Mouse (Mus musculus) MEL (cell line): Measurements from ENCODE around the gene Cdc5l. TPM values are rescaled to one million over a fixed set of nuclear protein-coding genes. Genes with fewer than 3 reads are reported as not detected.

Experiments
- DNase-seq: peaks from one replicate; pipeline ENCODE4 v3.0.0; 2011; ENCODE audit warnings: low read depth, low spot score
- H3K27ac ChIP-seq: 2 replicates; pipeline ENCODE4 v1.5.1; 2012; ENCODE audit warnings: low read depth, mild to moderate bottlenecking, control low read depth, low read length, moderate library complexity; ENCODE audit not compliant: control insufficient read depth
- H3K27me3 ChIP-seq, 2 experiments: fragments of 150-350 bp in 1 of 2; sonication (generic) in 1 of 2; 2 replicates each; pipeline ENCODE4 v1.6.1; 2012; ENCODE audit warnings: low read length in 2 of 2, mild to moderate bottlenecking in 2 of 2, improper control_type of control experiment in 1 of 2, moderate library complexity in 1 of 2; ENCODE audit not compliant: insufficient read depth in 2 of 2, control insufficient read depth in 1 of 2
- H3K36me3 ChIP-seq, 2 experiments: 2 replicates each; pipeline ENCODE4 v1.6.1; 2012 to 2014; ENCODE audit warnings: low read length in 2 of 2, improper control_type of control experiment in 1 of 2, inconsistent platforms in 1 of 2, mild to moderate bottlenecking in 1 of 2; ENCODE audit not compliant: insufficient read depth in 2 of 2, control insufficient read depth in 1 of 2
- H3K4me1 ChIP-seq, 2 experiments: fragments of 150-350 bp in 1 of 2; sonication (generic) in 1 of 2; 2 replicates each; pipeline ENCODE4 v1.6.1; 2012; ENCODE audit warnings: low read length in 2 of 2, improper control_type of control experiment in 1 of 2, mild to moderate bottlenecking in 1 of 2; ENCODE audit not compliant: insufficient read depth in 2 of 2, control insufficient read depth in 1 of 2
- H3K4me3 ChIP-seq, 2 experiments: fragments of 150-350 bp in 1 of 2; sonication (generic) in 1 of 2; 2 replicates each; pipeline ENCODE4 v1.5.1; 2012; ENCODE audit warnings: low read depth in 2 of 2, low read length in 2 of 2, mild to moderate bottlenecking in 2 of 2, moderate library complexity in 2 of 2, control low read depth in 1 of 2, improper control_type of control experiment in 1 of 2; ENCODE audit not compliant: control insufficient read depth in 1 of 2, insufficient read depth in 1 of 2
- H3K79me2 ChIP-seq: 2 replicates; pipeline ENCODE4 v1.6.1; 2012; ENCODE audit warnings: mild to moderate bottlenecking, low read length, moderate library complexity; ENCODE audit not compliant: control insufficient read depth, poor library complexity, insufficient read depth
- H3K9ac ChIP-seq: 2 replicates; pipeline ENCODE4 v1.6.1; 2012; ENCODE audit warnings: low read depth, mild to moderate bottlenecking, control low read depth, low read length, moderate library complexity; ENCODE audit not compliant: control insufficient read depth, poor library complexity, severe bottlenecking
- H3K9me3 ChIP-seq: fragments of 150-350 bp; sonication (generic); replicated peaks from 2 replicates; pipeline ENCODE4 v1.6.1; 2012; ENCODE audit warnings: mild to moderate bottlenecking, low read length, improper control_type of control experiment, moderate library complexity; ENCODE audit not compliant: insufficient read depth
- BHLHE40 ChIP-seq: IDR thresholded peaks from 2 replicates; pipeline ENCODE4 v1.6.1; 2012; ENCODE audit warnings: low read depth, mild to moderate bottlenecking, inconsistent platforms, low read length, improper control_type of control experiment, borderline replicate concordance
- CHD1 ChIP-seq: IDR thresholded peaks from 2 replicates; pipeline ENCODE4 v1.6.1; 2012; ENCODE audit warnings: low read depth, mild to moderate bottlenecking, inconsistent platforms, low read length, improper control_type of control experiment
- CTCF ChIP-seq, 3 experiments: IDR thresholded peaks in 2 of 3; conservative IDR thresholded peaks in 1 of 3; 2 replicates each; pipeline ENCODE4 v1.5.1; 2011 to 2012; ENCODE audit warnings: low read length in 3 of 3, low read depth in 2 of 3, mild to moderate bottlenecking in 2 of 3, improper control_type of control experiment in 1 of 3, inconsistent platforms in 1 of 3, mixed read lengths in 1 of 3, moderate library complexity in 1 of 3; ENCODE audit not compliant: control insufficient read depth in 1 of 3, insufficient read depth in 1 of 3, poor library complexity in 1 of 3, severe bottlenecking in 1 of 3
- E2F4 ChIP-seq: IDR thresholded peaks from 2 replicates; pipeline ENCODE4 v1.6.1; 2011; ENCODE audit warnings: low read depth, low read length, improper control_type of control experiment, borderline replicate concordance
- GATA1 ChIP-seq: IDR thresholded peaks from 2 replicates; pipeline ENCODE4 v1.6.1; 2011; ENCODE audit warnings: low read depth, low read length, improper control_type of control experiment
- JUND ChIP-seq: IDR thresholded peaks from 2 replicates; pipeline ENCODE4 v1.6.1; 2011; ENCODE audit warnings: low read depth, mild to moderate bottlenecking, improper control_type of control experiment, low read length
- KAT2A ChIP-seq: conservative IDR thresholded peaks from 2 replicates; pipeline ENCODE4 v1.6.1; 2012; ENCODE audit warnings: low read depth, low read length, improper control_type of control experiment, inconsistent platforms
- MAX ChIP-seq: IDR thresholded peaks from 2 replicates; pipeline ENCODE4 v1.6.1; 2011; ENCODE audit warnings: low read length, improper control_type of control experiment
- MAZ ChIP-seq: IDR thresholded peaks from 2 replicates; pipeline ENCODE4 v1.6.1; 2012; ENCODE audit warnings: low read depth, mild to moderate bottlenecking, inconsistent platforms, low read length, improper control_type of control experiment
- MYB ChIP-seq: IDR thresholded peaks from 2 replicates; pipeline ENCODE4 v1.6.1; 2011; ENCODE audit warnings: mild to moderate bottlenecking, low read depth, low read length, improper control_type of control experiment
- NELFE ChIP-seq: IDR thresholded peaks from 2 replicates; pipeline ENCODE4 v1.6.1; 2011; ENCODE audit warnings: low read depth, low read length, improper control_type of control experiment
- POLR2AphosphoS2 ChIP-seq: IDR thresholded peaks from 2 replicates; pipeline ENCODE4 v1.6.1; 2011; ENCODE audit warnings: low read length, improper control_type of control experiment
- SIN3A ChIP-seq: IDR thresholded peaks from 2 replicates; pipeline ENCODE4 v1.6.1; 2012; ENCODE audit warnings: low read length, improper control_type of control experiment, inconsistent platforms
- SMC3 ChIP-seq: IDR thresholded peaks from 2 replicates; pipeline ENCODE4 v1.6.1; 2011; ENCODE audit warnings: low read depth, low read length, improper control_type of control experiment
- USF1 ChIP-seq: IDR thresholded peaks from 2 replicates; pipeline ENCODE4 v1.6.1; 2014; ENCODE audit warnings: low read depth, mild to moderate bottlenecking, inconsistent platforms, low read length, improper control_type of control experiment, moderate library complexity
- USF2 ChIP-seq, 2 experiments: IDR thresholded peaks; 2 replicates each; pipeline ENCODE4 v1.6.1; 2011 to 2012; ENCODE audit warnings: improper control_type of control experiment in 2 of 2, low read length in 2 of 2, borderline replicate concordance in 1 of 2, inconsistent platforms in 1 of 2, low read depth in 1 of 2, mild to moderate bottlenecking in 1 of 2; ENCODE audit not compliant: insufficient read depth in 1 of 2
- polyA plus RNA-seq, 2 experiments: library from polyadenylated mRNA; stranded (reverse) in 1 of 2; unstranded in 1 of 2; fragments of >175 nt in 1 of 2; fragments of >200 nt in 1 of 2; gene quantifications; 2 replicates each; pipeline versions ENCODE4 v1.2.1 to v1.2.4; 2012; ENCODE audit warnings: low replicate concordance in 2 of 2, low read depth in 1 of 2; ENCODE audit not compliant: insufficient read length in 2 of 2, insufficient read depth in 1 of 2, missing spikeins in 1 of 2
- total RNA-seq: library from RNA; depleted of rRNA; stranded (reverse); fragments of 300-350 nt; gene quantifications from 2 replicates; pipeline ENCODE4 v1.2.3, GENCODE M21; 2012

Gene Cdc5l
- total and polyA plus RNA-seq, 3 experiments: 69.9 to 89.0 TPM; not detected in 1

DNA sequence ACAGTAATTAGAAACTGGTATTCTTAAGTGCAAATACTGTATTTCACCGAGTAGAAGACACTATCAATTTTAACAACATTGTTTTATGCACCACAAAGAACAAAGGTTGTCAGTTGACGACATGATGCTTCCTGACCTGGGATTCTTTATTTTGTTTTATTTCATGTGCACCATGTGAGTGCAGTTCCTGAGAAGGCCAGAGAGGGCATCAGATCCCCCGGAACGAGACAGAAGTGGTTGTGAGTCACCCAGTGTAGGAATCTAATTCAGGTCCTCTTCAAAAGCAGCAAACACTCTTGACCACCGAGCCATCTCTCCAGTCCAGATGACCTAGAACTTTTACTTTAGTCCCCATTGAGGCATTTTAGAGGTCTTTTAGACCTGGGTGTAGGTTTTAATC is 34.8 kb upstream of the Cdc5l start:
- Histone ChIP-seq H3K36me3 (no peaks in the 10 kb centered on the region), H3K27me3 (no peaks in the 10 kb centered on the region), H3K27ac (no peak overlapping the region)
- TF ChIP-seq NELFE: no peak
- no peak for TF ChIP-seq MAZ
- TF ChIP-seq CTCF (IDR thresholded peaks at IDR 0.05 in 2 of 3, conservative IDR thresholded peaks at IDR 0.05 in 1 of 3; ENCODE audit: control insufficient read depth in 1 of 3, insufficient read depth in 1 of 3, low read depth in 2 of 3, low read length in 3 of 3, poor library complexity in 1 of 3, severe bottlenecking in 1 of 3): peak; percentile 26 to 34 (median 28); a peak in 4 of 6 replicates
- no peak for TF ChIP-seq CHD1
- TF ChIP-seq, all 39 proteins: peak for 1
- Histone ChIP-seq H3K79me2 (no peaks in the 10 kb centered on the region), H3K9ac (no peak overlapping the region), H3K4me3 (no peak overlapping the region), H3K4me1 (no peaks in the 10 kb centered on the region), H3K9me3 (no peaks in the 10 kb centered on the region)
- peak; percentile 41 for DNase-seq

DNA sequence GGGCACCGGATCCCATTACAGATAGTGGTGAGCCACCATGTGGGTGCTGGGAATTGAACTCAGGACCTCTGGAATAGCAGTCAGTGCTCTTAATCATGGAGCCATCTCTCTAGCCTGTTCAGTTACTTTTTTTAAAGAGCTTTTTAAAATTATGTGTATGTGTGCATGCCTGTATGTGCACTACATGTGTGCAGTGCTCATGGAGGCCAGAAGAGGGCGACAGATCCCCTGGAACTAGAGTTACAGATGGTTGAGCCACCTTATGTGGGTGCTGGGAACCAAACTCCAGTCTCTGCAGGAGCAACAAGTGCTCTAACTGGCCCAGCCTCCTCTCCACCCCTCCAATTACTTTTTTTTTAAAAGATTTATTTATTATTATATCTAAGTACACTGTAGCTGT is 33.2 kb upstream of the Cdc5l start:
- Histone ChIP-seq H3K4me1 (no peaks in the 10 kb centered on the region), H3K79me2 (no peaks in the 10 kb centered on the region), H3K36me3 (no peaks in the 10 kb centered on the region), H3K4me3 (no peak overlapping the region), H3K9me3 (no peaks in the 10 kb centered on the region), H3K27me3 (no peaks in the 10 kb centered on the region), H3K9ac (no peak overlapping the region), H3K27ac (no peak overlapping the region)
- DNase-seq: no peak
- TF ChIP-seq CTCF (IDR thresholded peaks at IDR 0.05 in 2 of 3, conservative IDR thresholded peaks at IDR 0.05 in 1 of 3; ENCODE audit: control insufficient read depth in 1 of 3, insufficient read depth in 1 of 3, low read depth in 2 of 3, low read length in 3 of 3, poor library complexity in 1 of 3, severe bottlenecking in 1 of 3) (peak; percentile 22 to 27 (median 27); a peak in 5 of 6 replicates), USF1 (no peak)

DNA sequence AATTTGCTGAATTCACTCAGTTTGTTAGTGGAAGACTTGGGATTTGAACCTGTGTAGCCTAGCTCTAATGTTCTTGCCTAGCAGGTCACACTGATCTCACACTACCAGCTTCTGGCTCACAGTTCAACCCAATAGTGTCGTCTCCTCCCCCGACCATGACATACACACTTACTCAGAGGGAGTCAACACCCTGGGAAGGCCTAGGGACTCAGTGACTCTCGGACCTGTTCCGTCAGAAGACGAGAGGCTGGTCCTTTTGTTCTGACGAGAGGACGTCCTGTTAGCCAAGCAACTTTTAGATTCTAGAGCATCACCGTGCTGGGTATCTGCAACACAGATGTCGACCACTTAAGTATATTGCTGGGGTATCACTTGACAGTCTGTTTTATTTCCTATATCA is 30.7 kb upstream of the Cdc5l start:
- H3K36me3 ChIP-seq: no peaks in the 10 kb centered on the region

DNA sequence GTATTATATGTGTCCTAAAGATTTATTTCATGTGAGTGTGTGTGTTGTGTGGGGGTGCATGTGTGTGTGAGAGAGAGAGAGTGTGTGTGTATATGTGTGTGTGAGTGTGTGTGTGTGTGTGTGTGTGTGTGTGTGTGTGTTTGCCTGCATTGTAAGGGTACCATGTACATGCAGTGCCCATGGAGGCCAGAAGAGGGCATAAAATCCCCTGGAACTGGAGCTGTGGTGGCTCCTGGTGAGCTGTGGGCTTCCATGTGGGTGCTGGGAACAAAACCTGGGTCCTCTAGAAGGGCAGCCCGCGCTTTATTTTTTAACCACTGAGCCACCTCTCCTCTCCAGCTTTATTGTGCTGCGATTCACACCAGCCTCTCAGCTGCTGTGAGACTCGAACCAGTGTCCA is 29.0 kb upstream of the Cdc5l start:
- DNase-seq: no peak
- TF ChIP-seq E2F4 (no peak), CTCF (IDR thresholded peaks at IDR 0.05 in 2 of 3, conservative IDR thresholded peaks at IDR 0.05 in 1 of 3; ENCODE audit: control insufficient read depth in 1 of 3, insufficient read depth in 1 of 3, low read depth in 2 of 3, low read length in 3 of 3, poor library complexity in 1 of 3, severe bottlenecking in 1 of 3) (peak in 2 of 3 experiments; percentile 26 to 29; a peak in 3 of 6 replicates), KAT2A (no peak), MAX (no peak), GATA1 (no peak)
- Histone ChIP-seq H3K9me3 (no peaks in the 10 kb centered on the region), H3K36me3 (no peaks in the 10 kb centered on the region; a peak in 1 of 4 replicates), H3K9ac (no peak overlapping the region), H3K79me2 (no peaks in the 10 kb centered on the region), H3K27me3 (no peaks in the 10 kb centered on the region), H3K27ac (no peak overlapping the region), H3K4me1 (no peaks in the 10 kb centered on the region), H3K4me3 (no peak overlapping the region)

More for the DNA sequence above, 30.7 kb upstream of the Cdc5l start:
- H3K4me1 ChIP-seq: no peaks in the 10 kb centered on the region
- H3K27ac ChIP-seq: no peak overlapping the region
- no peaks in the 10 kb centered on the region for H3K27me3 ChIP-seq
- TF ChIP-seq BHLHE40: no peak
- no peak for TF ChIP-seq USF2 (IDR thresholded peaks at IDR 0.05; ENCODE audit: borderline replicate concordance in 1 of 2, insufficient read depth in 1 of 2, low read depth in 1 of 2, low read length in 2 of 2)
- no peak for TF ChIP-seq POLR2AphosphoS2
- no peak for TF ChIP-seq JUND
- no peak for TF ChIP-seq SMC3
- no peak for TF ChIP-seq SIN3A
- no peak for TF ChIP-seq MYB
- no peak overlapping the region for H3K4me3 ChIP-seq
- H3K9ac ChIP-seq: no peak overlapping the region
- no peaks in the 10 kb centered on the region for H3K9me3 ChIP-seq
- no peaks in the 10 kb centered on the region for H3K79me2 ChIP-seq
- DNase-seq: no peak
